Mouse (Mus musculus) mature B cell (primary cell): ENCODE results near the gene Thoc7.

ENCODE experiments used
- in situ Hi-C: fragments of 300-500 bp; cut with MboI; formaldehyde crosslinking; loops from 2 replicates; pipeline ENCODE4 v1.14.3; 2019

Thoc7 gene

GRCm38 (mm10) chr14:13933290-13934051 is 28.2 kb downstream of the Thoc7 start:
- in situ Hi-C loops: no loop called here

GRCm38 (mm10) chr14:13917630-13918029 is 44.0 kb downstream of the Thoc7 start:
- in situ Hi-C loops: loop anchor here (25.0 kb wide), 1 partner anchor 555 kb away; no protein-coding TSS in a partner anchor

DNA sequence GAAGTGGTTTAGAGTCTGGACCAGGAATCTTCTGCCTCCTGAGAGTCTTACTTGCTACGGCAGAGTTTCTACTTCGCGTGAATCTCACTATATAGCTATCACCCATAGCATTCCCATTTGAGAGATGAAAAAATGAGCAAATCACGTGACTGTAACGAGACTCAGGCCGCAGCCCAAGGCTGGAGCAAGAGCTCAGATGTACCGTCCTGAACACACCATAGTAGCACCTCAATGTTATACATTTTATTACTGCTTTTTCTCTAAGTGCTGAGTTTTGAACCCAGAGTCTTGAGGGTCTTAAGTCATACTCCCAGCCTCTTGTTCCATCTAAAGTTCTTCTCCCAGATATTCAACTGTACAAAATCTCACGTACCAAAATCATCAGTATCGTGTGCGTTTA is 44.4 kb downstream of the Thoc7 start:
- in situ Hi-C loops: loop anchor here (25.0 kb wide), 1 partner anchor 555 kb away; no protein-coding TSS in a partner anchor

DNA sequence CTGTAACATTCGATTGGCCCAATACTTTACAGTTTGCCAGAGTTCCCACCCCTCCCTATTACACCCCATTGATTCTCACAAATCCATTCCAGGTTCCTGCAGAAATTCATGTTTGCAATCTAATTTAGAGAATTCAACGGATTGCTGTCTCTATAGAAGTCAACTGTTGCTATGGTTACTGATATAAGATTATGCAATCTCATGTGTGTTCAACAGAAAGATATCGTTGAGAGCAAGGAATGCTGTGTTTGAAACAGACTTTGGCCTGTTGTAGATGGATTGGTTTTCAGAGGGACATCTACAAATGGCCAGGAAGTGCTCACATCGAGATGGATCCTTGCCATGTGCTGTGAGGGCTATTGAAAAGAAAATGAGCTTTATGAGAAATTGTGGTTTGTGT is 46.4 kb downstream of the Thoc7 start:
- in situ Hi-C loops: loop anchor here (25.0 kb wide), 1 partner anchor 553 kb away; no protein-coding TSS in a partner anchor

GRCm38 (mm10) chr14:13914387-13915082 is 47.1 kb downstream of the Thoc7 start, which contains the start of gene Gm281:
Gene Gm281 (minus strand): TSS chr14:13914478.
- in situ Hi-C loops: loop anchor here (25.0 kb wide), 1 partner anchor 552 kb away; no protein-coding TSS in a partner anchor

GRCm38 (mm10) chr14:13910148-13910547 is 51.5 kb downstream of the Thoc7 start:
- in situ Hi-C loops: loop anchor here (25.0 kb wide), 1 partner anchor 548 kb away; no protein-coding TSS in a partner anchor

- in situ Hi-C loops: loop anchor here (25.0 kb wide), 1 partner anchor 545 kb away; no protein-coding TSS in a partner anchor
These were observed 54.5 kb downstream of the Thoc7 start for GRCm38 (mm10) chr14:13907145-13907544.

DNA sequence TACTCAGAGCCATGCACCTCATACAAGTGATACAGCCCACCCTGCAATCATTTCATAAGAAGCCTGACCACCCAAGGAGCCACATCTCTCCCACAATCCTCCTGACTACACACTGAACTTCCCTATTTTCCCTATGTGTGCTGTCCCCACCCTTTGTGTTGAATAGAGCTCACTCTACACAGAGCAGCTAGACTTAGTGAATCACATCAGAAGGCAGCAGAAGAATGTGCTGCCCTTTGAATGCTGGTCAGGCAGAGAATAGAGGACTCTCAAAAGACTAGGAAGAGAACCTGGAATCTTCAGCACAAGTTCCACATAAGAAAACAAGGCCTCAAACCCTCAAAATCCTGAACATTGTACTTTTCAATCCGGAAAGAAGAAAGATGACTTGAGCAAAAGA is 55.2 kb downstream of the Thoc7 start:
- in situ Hi-C loops: loop anchor here (25.0 kb wide), 1 partner anchor 544 kb away; no protein-coding TSS in a partner anchor

GRCm38 (mm10) chr14:13901611-13902067 is 60.0 kb downstream of the Thoc7 start:
- in situ Hi-C loops: loop anchor here (25.0 kb wide), 1 partner anchor 539 kb away; no protein-coding TSS in a partner anchor
